Mouse (Mus musculus) embryo, embryonic 9.5 days (tissue): ENCODE measurements at regions not wholly inside any gene's neighbourhood (a gene's known extent, or its start where the extent isn't known, plus 50 kb on each side); places are given as distances from the start of the nearest gene placed in this dataset.

ENCODE experiments used
- DNase-seq: peaks from one replicate; pipeline ENCODE4 v3.0.0-alpha.2; 2017; ENCODE audit errors: extremely low spot score

- no peak for DNase-seq
Observed at GRCm38 (mm10) chr9:14174324-14175040, 100.4 kb upstream of the Sesn3 start.

- no peak for DNase-seq
Observed at GRCm38 (mm10) chr9:14175041-14175881, 99.6 kb upstream of the Sesn3 start.

- DNase-seq = no peak
Observed at GRCm38 (mm10) chr9:14179777-14180176, 95.1 kb upstream of the Sesn3 start.

- no peak for DNase-seq
Observed at GRCm38 (mm10) chr9:14184261-14184660, 90.6 kb upstream of the Sesn3 start.

- DNase-seq = no peak
Observed at GRCm38 (mm10) chr9:14185681-14186080, 89.2 kb upstream of the Sesn3 start.

- DNase-seq = no peak
Observed at GRCm38 (mm10) chr9:14187753-14188152, 87.1 kb upstream of the Sesn3 start.

GRCm38 (mm10) chr9:14188504-14188903, 86.4 kb upstream of the Sesn3 start:
- DNase-seq = no peak

- DNase-seq = no peak
Observed at GRCm38 (mm10) chr9:14190660-14191059, 84.2 kb upstream of the Sesn3 start.

- no peak for DNase-seq
Observed at GRCm38 (mm10) chr9:14194748-14195147, 80.1 kb upstream of the Sesn3 start.

- DNase-seq = no peak
Observed at GRCm38 (mm10) chr9:14199116-14199515, 75.8 kb upstream of the Sesn3 start.

- no peak for DNase-seq
Observed at GRCm38 (mm10) chr9:14199983-14200700, 74.7 kb upstream of the Sesn3 start.

- no peak for DNase-seq
Observed at GRCm38 (mm10) chr9:14200852-14201251, 74.0 kb upstream of the Sesn3 start.

GRCm38 (mm10) chr9:14202551-14203306, 72.1 kb upstream of the Sesn3 start:
- no peak for DNase-seq

- no peak for DNase-seq
Observed at GRCm38 (mm10) chr9:14203307-14203695, 71.6 kb upstream of the Sesn3 start.

- no peak for DNase-seq
Observed at GRCm38 (mm10) chr9:14203768-14204416, 71.0 kb upstream of the Sesn3 start.

- no peak for DNase-seq
Observed at GRCm38 (mm10) chr9:14204817-14205216, 70.0 kb upstream of the Sesn3 start.

GRCm38 (mm10) chr9:14206838-14207560, 67.9 kb upstream of the Sesn3 start:
- no peak for DNase-seq

GRCm38 (mm10) chr9:14207561-14207936, 67.3 kb upstream of the Sesn3 start:
- DNase-seq = no peak

- no peak for DNase-seq
Observed at GRCm38 (mm10) chr9:14213283-14213682, 61.6 kb upstream of the Sesn3 start.

- DNase-seq = no peak
Observed at GRCm38 (mm10) chr9:14215171-14215782, 59.6 kb upstream of the Sesn3 start.
